Mouse (Mus musculus) C2C12 (cell line): ENCODE data around the gene Epb41l1.

Experiments
- CEBPB ChIP-seq: IDR thresholded peaks from one replicate; pipeline ENCODE4 v1.6.1; 2011; ENCODE audit warnings: low read depth, mild to moderate bottlenecking, control low read depth, moderate library complexity
- CTCF ChIP-seq: IDR thresholded peaks from one replicate; pipeline ENCODE4 v1.5.1; 2011; ENCODE audit not compliant: control insufficient read depth, insufficient read depth, insufficient read length
- MAX ChIP-seq: IDR thresholded peaks from one replicate; pipeline ENCODE4 v1.6.1; 2011; ENCODE audit warnings: mild to moderate bottlenecking, control low read depth
- MYOD1 ChIP-seq: IDR thresholded peaks from one replicate; pipeline ENCODE4 v1.6.1; 2011; ENCODE audit warnings: low read depth; ENCODE audit not compliant: control insufficient read depth, insufficient read length
- MYOG ChIP-seq: IDR thresholded peaks from one replicate; pipeline ENCODE4 v1.6.1; 2011; ENCODE audit not compliant: control insufficient read depth, insufficient read length; ENCODE audit errors: extremely low read depth
- USF1 ChIP-seq: IDR thresholded peaks from one replicate; pipeline ENCODE4 v1.6.1; 2011; ENCODE audit warnings: low read depth, mild to moderate bottlenecking, control low read depth, moderate library complexity

- no peak for TF ChIP-seq CTCF
- TF ChIP-seq CEBPB, result no peak
- TF ChIP-seq MAX, result no peak
- no peak for TF ChIP-seq MYOG
- no peak for TF ChIP-seq MYOD1
- no peak for TF ChIP-seq USF1
Observed at GRCm38 (mm10) chr2:156423672-156424071, 3.0 kb downstream of the Epb41l1 start.
